ENCODE assay signal across 10 mouse cellular contexts in genomic region chr5:53214362-53214761, GRCm38 (mm10). TPM values are rescaled to one million over a fixed set of nuclear protein-coding genes. Genes with fewer than 3 reads are reported as not detected.
DNase-seq lines count a peak whose midpoint lies in the region; ATAC-seq lines count a peak whose summit lies in the region.
"Had no signal": no experiment of that assay in that cellular context is flagged by ENCODE, and none has a peak within 500 bp of the region (broad histone marks: within the 10 kb centered on the region; RNA-seq: fewer than 3 reads in every experiment).

No protein-coding gene starts in this region.

- H3K4me2 ChIP-seq in lung, embryonic 16.5 days (ENCODE audit: low read depth, low read length), result peak overlapping the region; percentile 96
- H3K4me2 ChIP-seq in intestine, embryonic 16.5 days (ENCODE audit: low read depth, low read length), result peak overlapping the region; percentile 97
- peak overlapping the region; percentile 98; the same call in 1 of the 2 replicates for H3K4me2 ChIP-seq in stomach, embryonic 15.5 days

- peaks cover 25% of the 10 kb centered on the region for H3K27me3 ChIP-seq in lung, embryonic 16.5 days (ENCODE audit: control insufficient read depth, insufficient read depth, low read depth, low read length)
- 0 out of 2 replicates have a peak, but pooled peaks cover 6% of the 10 kb centered on the region for H3K27me3 ChIP-seq in intestine, embryonic 16.5 days (replicated peaks; ENCODE audit: control insufficient read depth, insufficient read depth, low read length)
- H3K27me3 ChIP-seq in stomach, embryonic 15.5 days (replicated peaks), result 0 out of 2 replicates have a peak, but pooled peaks cover 14% of the 10 kb centered on the region

- WGBS in lung, embryonic 16.5 days, result 13% methylated on average over 5 of the region's 5 CpGs
- WGBS in intestine, embryonic 16.5 days, result 30% methylated on average over 5 of the region's 5 CpGs
- 22% methylated on average over 5 of the region's 5 CpGs for WGBS in stomach, embryonic 15.5 days

- ATAC-seq in lung, embryonic 16.5 days (ENCODE audit: low read depth), result no peak
- ATAC-seq in intestine, embryonic 16.5 days, result peak; percentile 24; the same call in 1 of the 2 replicates
- ATAC-seq in stomach, embryonic 15.5 days (ENCODE audit: insufficient read depth, low FRiP score, low read depth), result no peak

- no peaks in the 10 kb centered on the region for H3K9me3 ChIP-seq in lung, embryonic 16.5 days (ENCODE audit: control insufficient read depth, low read length)
- H3K9me3 ChIP-seq in intestine, embryonic 16.5 days (ENCODE audit: control insufficient read depth, low read length), result no peaks in the 10 kb centered on the region
- H3K9me3 ChIP-seq in stomach, embryonic 15.5 days, result no peaks in the 10 kb centered on the region
- H3K9me3 ChIP-seq: liver, embryonic 15.5 days had no signal

- H3K36me3 ChIP-seq in lung, embryonic 16.5 days (ENCODE audit: control insufficient read depth, insufficient read depth, low read length), result no peaks in the 10 kb centered on the region
- H3K36me3 ChIP-seq in intestine, embryonic 16.5 days (ENCODE audit: control insufficient read depth, insufficient read depth, low read length), result no peaks in the 10 kb centered on the region
- no peaks in the 10 kb centered on the region for H3K36me3 ChIP-seq in stomach, embryonic 15.5 days
- H3K36me3 ChIP-seq: liver, embryonic 15.5 days had no signal

- H3K9ac ChIP-seq in lung, embryonic 16.5 days (ENCODE audit: low read length), result peak overlapping the region; percentile 75; the same call in 1 of the 2 replicates
- peak overlapping the region; percentile 86; the same call in 1 of the 2 replicates for H3K9ac ChIP-seq in intestine, embryonic 16.5 days (ENCODE audit: low read depth, low read length)
- no peak overlapping the region for H3K9ac ChIP-seq in stomach, embryonic 15.5 days
- H3K9ac ChIP-seq: liver, embryonic 15.5 days had no signal

- no peaks in the 10 kb centered on the region; the same call in 1 of the 2 replicates for H3K4me1 ChIP-seq in lung, embryonic 16.5 days (replicated peaks; ENCODE audit: control insufficient read depth, insufficient read depth, low read length)
- H3K4me1 ChIP-seq in intestine, embryonic 16.5 days (ENCODE audit: control insufficient read depth, insufficient read depth, low read length), result peaks cover 7% of the 10 kb centered on the region; the same call in 1 of the 2 replicates
- H3K4me1 ChIP-seq in stomach, embryonic 15.5 days, result 0 out of 2 replicates have a peak, but pooled peaks cover 4% of the 10 kb centered on the region

- H3K4me3 ChIP-seq in lung, embryonic 16.5 days (ENCODE audit: low read length), result peak overlapping the region; percentile 66
- peak overlapping the region; percentile 72 for H3K4me3 ChIP-seq in intestine, embryonic 16.5 days (ENCODE audit: low read length)
- H3K4me3 ChIP-seq in stomach, embryonic 15.5 days (replicated peaks), result peak overlapping the region; percentile 61; the same call in 1 of the 2 replicates

- H3K27ac ChIP-seq in lung, embryonic 16.5 days (ENCODE audit: low read length), result no peak overlapping the region
- H3K27ac ChIP-seq in intestine, embryonic 16.5 days (ENCODE audit: low read length), result no peak overlapping the region; the same call in 1 of the 2 replicates
- H3K27ac ChIP-seq in stomach, embryonic 15.5 days, result no peak overlapping the region
- H3K27ac ChIP-seq: liver, embryonic 15.5 days had no signal

- DNase-seq in embryo, embryonic 9.5 days (ENCODE audit: extremely low spot score), result peak; percentile 7
- DNase-seq in embryo, embryonic 11 days, result no peak
- no peak for DNase-seq in lung, postnatal 14 days
- no peak for DNase-seq in T-cell, adult 2 months (ENCODE audit: low spot score)
- DNase-seq in testis, postnatal 10 days (ENCODE audit: low spot score), result no peak

RNA-seq across cellular contexts. Expression of gene Sel1l3, which starts 0.6 kb away (rescaled TPM):
- polyA plus RNA-seq in lung, embryonic 16.5 days (2015; fragmentation: Nextera tagmentation; extraction: Ambion mirVana), result 5.0 and 5.8 TPM in 2 replicates
- polyA plus RNA-seq in intestine, embryonic 16.5 days (2015; fragmentation: Nextera tagmentation; extraction: Ambion mirVana), result 12.9 and 14.8 TPM in 2 replicates
- polyA plus RNA-seq in stomach, embryonic 15.5 days (2015; fragmentation: Nextera tagmentation; extraction: Ambion mirVana), result 7.8 and 8.5 TPM in 2 replicates
- polyA plus RNA-seq: C2C12 had no signal

RNA-seq across cellular contexts. Expression of gene Smim20, which starts 52.5 kb away (rescaled TPM):
- 86.5 and 92.7 TPM in 2 replicates for polyA plus RNA-seq in lung, embryonic 16.5 days (2015; fragmentation: Nextera tagmentation; extraction: Ambion mirVana)
- 121 and 130 TPM in 2 replicates for polyA plus RNA-seq in intestine, embryonic 16.5 days (2015; fragmentation: Nextera tagmentation; extraction: Ambion mirVana)
- polyA plus RNA-seq in stomach, embryonic 15.5 days (2015; fragmentation: Nextera tagmentation; extraction: Ambion mirVana), result 85.6 and 89.8 TPM in 2 replicates
